Mouse (Mus musculus) olfactory bulb, adult 2 months (tissue): ENCODE results near the gene Syn1. TPM values are rescaled to one million over a fixed set of nuclear protein-coding genes. Genes with fewer than 3 reads are reported as not detected.
A peak's percentile ranks its signal among the peaks of the same experiment; 100 is the strongest.

Source experiments
- H3K27ac ChIP-seq: fragments of 200-500 bp; 2 replicates; pipeline ENCODE4 v1.5.1; 2012; ENCODE audit warnings: low read depth, low read length; ENCODE audit not compliant: insufficient read depth
- H3K4me1 ChIP-seq: fragments of 200-500 bp; 2 replicates; pipeline ENCODE4 v1.6.1; 2012; ENCODE audit warnings: low read length; ENCODE audit not compliant: control insufficient read depth, insufficient read depth
- H3K4me3 ChIP-seq: fragments of 200-500 bp; 2 replicates; pipeline ENCODE4 v1.5.1; 2012; ENCODE audit warnings: mild to moderate bottlenecking, low read depth, low read length, moderate library complexity; ENCODE audit not compliant: insufficient read depth
- CTCF ChIP-seq: fragments of 200-500 bp; IDR thresholded peaks from 2 replicates; pipeline ENCODE4 v1.5.1; 2012; ENCODE audit warnings: low read depth, mild to moderate bottlenecking, low read length, moderate library complexity; ENCODE audit not compliant: insufficient read depth
- POLR2A ChIP-seq: fragments of 200-500 bp; IDR thresholded peaks from 2 replicates; pipeline ENCODE4 v1.6.1; 2012; ENCODE audit warnings: mild to moderate bottlenecking, low read depth, low read length, moderate library complexity; ENCODE audit not compliant: insufficient read depth
- WGBS: fragments of 180-500 bp; shearing (Covaris S2); methylation state at CpG from one replicate; pipeline ENCODE4 v1.1.7; 2018; 5-methylcytosine and 5-hydroxymethylcytosine counted together
- polyA plus RNA-seq: library from polyadenylated mRNA; stranded (reverse); fragments of >200 nt; gene quantifications from 2 replicates; pipeline ENCODE4 v1.2.4, GENCODE M21; 2012; ENCODE audit warnings: low replicate concordance; ENCODE audit not compliant: missing spikeins, insufficient read depth, insufficient read length

Syn1 gene
- polyA plus RNA-seq, 1 experiment, result not detected

DNA sequence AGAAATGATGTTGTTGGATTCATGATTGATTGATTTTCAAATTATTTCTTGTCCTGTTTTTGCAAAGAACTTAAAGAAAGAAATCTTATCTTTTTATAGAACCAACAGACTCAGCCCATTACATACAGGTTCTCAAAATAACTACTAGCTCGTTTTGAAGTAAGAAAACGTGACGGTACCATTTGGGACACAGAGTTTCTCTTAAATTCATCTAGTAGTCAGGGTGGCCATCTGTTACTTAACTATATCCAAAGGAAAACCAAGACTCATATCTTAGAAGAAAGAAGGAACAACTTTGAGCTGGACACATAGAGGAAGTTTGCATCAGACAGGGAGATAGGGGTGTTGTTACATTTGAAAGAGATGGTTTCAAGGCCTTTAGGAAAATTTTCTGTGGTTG, 73.6 kb downstream of the Syn1 start:
- TF ChIP-seq POLR2A (no peak), CTCF (no peak)
- no peak overlapping the region for H3K4me3 ChIP-seq
- H3K4me1 ChIP-seq, result peaks cover 10% of the 10 kb centered on the region
- 59% methylated on average over 3 of the region's 3 CpGs for WGBS
- no peak overlapping the region for H3K27ac ChIP-seq

DNA sequence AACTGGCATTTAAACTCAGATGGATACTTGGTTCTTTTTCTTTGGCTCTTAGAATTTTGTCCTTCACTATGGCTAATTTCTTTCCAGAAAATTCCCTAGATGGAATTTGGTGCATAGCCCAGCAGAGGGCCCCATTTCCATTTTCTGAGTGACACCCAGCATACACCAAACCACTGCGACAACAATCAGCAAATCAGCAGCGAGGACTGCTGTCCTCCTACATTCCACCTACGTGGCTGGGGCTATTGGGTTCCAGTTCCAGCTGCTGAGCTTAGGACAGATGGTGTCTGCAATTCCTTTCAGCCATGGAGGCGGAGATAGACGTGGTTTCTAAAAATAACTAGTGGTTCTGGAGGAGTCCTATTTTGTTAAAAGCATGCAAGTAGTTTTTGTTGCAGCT, 91.9 kb downstream of the Syn1 start:
- TF ChIP-seq POLR2A, result no peak
- TF ChIP-seq CTCF, result no peak
- no peaks in the 10 kb centered on the region for H3K4me1 ChIP-seq
- WGBS, result 14% methylated on average over 5 of the region's 5 CpGs
- H3K4me3 ChIP-seq, result no peak overlapping the region
- peak overlapping the region; percentile 73; the same call in 1 of the 2 replicates for H3K27ac ChIP-seq

DNA sequence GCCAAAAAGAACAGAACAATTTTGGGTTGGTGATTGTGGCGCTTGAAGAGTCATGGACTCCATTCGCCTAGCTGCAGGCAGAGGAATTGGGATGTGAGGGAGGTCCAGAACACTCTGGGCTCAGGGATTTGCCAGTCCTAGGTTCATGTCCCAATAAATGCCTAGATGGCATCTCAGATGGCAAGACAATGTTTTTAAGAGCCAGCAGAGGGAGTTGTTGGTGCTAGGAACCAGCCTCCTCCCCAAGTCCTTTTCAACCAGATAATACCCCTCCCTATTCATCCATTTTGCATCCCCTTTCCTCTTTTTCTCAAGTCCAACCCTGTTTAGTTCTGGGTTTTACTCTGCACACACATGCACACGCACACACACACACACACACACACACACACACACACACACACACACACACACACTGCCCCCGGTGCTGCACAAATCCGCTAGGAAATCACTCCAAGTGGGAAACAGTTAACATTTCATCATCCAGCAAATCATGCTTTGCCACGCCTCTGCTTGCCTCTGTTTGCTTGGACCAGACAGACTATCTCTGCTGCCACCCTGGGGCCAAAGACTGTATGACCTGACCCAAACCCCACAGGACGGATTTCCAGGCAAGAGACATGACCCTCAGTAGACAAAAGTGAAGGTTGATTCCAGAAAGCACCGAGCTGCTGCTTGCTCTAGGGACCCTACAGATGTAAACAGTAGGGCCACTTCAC, 100.9 kb downstream of the Syn1 start:
- Histone ChIP-seq H3K4me1 (peaks cover 15% of the 10 kb centered on the region), H3K4me3 (peak overlapping the region; percentile 54), H3K27ac (peak overlapping the region; percentile 83)
- TF ChIP-seq POLR2A (no peak), CTCF (no peak)
- 27% methylated on average over 8 of the region's 8 CpGs for whole genome bisulfite sequencing

DNA sequence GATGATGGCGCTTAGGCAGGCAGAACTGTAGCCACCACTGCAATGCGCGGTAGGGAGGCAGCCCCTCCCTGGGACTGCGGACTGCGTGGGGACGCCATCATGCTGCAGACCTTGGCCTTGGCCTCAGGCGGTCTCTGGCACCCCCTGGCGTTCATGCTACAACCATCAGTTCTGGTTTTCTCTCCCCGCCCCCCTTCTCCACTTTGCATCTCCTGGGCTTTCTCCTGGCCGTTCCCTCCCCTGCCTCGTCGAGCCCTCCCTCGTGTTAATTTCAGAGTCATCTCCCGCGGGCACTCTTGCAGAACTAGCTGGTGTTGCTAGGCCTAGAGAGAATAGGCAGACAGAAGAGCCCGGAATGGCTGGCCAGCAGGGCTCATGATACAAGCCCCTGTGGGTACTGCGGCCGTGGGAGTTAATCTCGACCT, 101.6 kb downstream of the Syn1 start:
- 21% methylated on average over 19 of the region's 19 CpGs for WGBS
- peak; percentile 49 for TF ChIP-seq CTCF
- TF ChIP-seq POLR2A, result no peak
- Histone ChIP-seq H3K4me1 (peaks cover 15% of the 10 kb centered on the region), H3K27ac (peak overlapping the region; percentile 83), H3K4me3 (peak overlapping the region; percentile 54)

DNA sequence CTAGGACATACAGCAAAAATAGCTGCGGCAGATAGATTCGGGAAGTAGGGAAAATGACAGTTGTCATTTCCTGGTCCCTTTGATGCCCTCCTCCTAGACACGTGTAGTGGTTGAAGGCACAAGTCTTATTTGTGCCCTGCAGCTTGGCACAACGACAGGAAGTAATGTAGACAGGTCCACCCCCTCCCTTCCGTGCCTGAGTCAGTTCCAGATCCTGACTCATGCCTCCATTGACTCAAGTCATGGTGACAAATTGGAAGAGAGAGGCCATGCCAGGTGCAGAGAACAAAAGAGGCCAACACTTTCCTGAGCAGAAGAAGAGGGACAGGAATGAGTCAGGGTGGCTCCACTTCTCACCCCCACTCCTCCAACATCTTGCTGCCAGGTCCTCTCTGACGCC, 103.8 kb downstream of the Syn1 start:
- TF ChIP-seq CTCF (no peak), POLR2A (no peak)
- Histone ChIP-seq H3K27ac (peak overlapping the region; percentile 56), H3K4me1 (peaks cover 15% of the 10 kb centered on the region), H3K4me3 (no peak overlapping the region)
- WGBS, result 35% methylated on average over 6 of the region's 6 CpGs

Other genes starting within 250 kb of the Syn1 start
- 144 and 846 TPM in 2 replicates for gene Cdk16, start 233.1 kb downstream of the Syn1 start, polyA plus RNA-seq
- gene Usp11, start 217.1 kb downstream of the Syn1 start, polyA plus RNA-seq, result not detected in 2 replicates
- gene Araf, start 123.2 kb downstream of the Syn1 start, polyA plus RNA-seq, result not detected in 2 replicates
- not detected in 2 replicates for gene Timp1, start 50.8 kb downstream of the Syn1 start, polyA plus RNA-seq
- not detected in 2 replicates for gene Cfp, start 10.6 kb upstream of the Syn1 start, polyA plus RNA-seq
- gene Elk1, start 29.6 kb upstream of the Syn1 start, polyA plus RNA-seq, result not detected in 2 replicates
- gene Uxt, start 41.0 kb upstream of the Syn1 start, polyA plus RNA-seq, result not detected in 2 replicates
- gene Zfp182, start 141.3 kb upstream of the Syn1 start, polyA plus RNA-seq, result not detected in 2 replicates
- not detected in 2 replicates for gene Spaca5, start 147.4 kb upstream of the Syn1 start, polyA plus RNA-seq
- not detected in 2 replicates for gene Zfp300, start 168.5 kb upstream of the Syn1 start, polyA plus RNA-seq
- gene Ssxa1, start 194.8 kb upstream of the Syn1 start, polyA plus RNA-seq, result not detected in 2 replicates